Mouse (Mus musculus): ENCODE results near the gene Sh3pxd2a. TPM values are rescaled to one million over a fixed set of nuclear protein-coding genes. Genes with fewer than 3 reads are reported as not detected.
A peak's percentile ranks its signal among the peaks of the same experiment; 100 is the strongest.

Gene Sh3pxd2a
- total and polyA plus RNA-seq, 2 experiments from 2014 or later, result 3.4 to 47.2 TPM

DNA sequence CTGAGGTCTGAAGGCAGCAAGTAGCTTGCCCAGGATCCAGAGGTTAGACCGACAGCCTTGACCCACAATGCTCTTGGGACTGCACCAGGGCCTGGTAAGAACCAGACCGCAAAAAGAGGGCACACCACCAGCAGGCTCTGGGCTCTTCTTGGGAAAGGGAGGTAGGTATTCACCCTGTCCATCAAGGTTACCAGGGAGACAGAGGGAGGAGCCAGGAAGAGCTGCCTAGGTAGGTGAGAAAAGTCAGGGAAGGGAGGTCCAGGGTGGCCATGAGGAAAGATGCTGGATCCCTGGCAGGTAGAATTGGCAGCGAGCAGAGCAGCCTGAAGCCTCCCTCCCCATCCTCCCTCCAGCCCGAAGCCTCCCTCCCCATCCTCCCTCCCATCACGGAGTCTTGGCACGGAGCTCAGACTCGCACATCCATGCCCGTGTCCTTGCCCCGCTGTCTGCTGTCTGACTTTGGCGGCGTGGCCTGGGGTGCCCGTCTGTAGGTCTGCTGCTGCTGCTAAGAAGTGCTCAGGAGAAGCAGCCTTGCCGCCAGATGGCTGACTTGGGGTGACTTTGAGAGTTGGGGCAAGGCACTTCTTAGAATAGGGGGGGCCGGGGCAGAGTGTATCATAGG is 115.7 kb downstream of the Sh3pxd2a start:
- ATAC-seq (ENCODE audit: insufficient read depth, low read depth) (peak; percentile 28; the same call in 1 of the 2 replicates), DNase-seq (ENCODE audit: low spot score) (no peak)
- no peaks in the 10 kb centered on the region for H3K27me3 ChIP-seq (ENCODE audit: control insufficient read depth, insufficient read depth, low read length)
- WGBS, result 59% methylated on average over 14 of the region's 14 CpGs
- no peak overlapping the region for H3K4me3 ChIP-seq (ENCODE audit: low read depth, low read length)
- no peak overlapping the region for H3K27ac ChIP-seq (ENCODE audit: low read depth)
- H3K9ac ChIP-seq (replicated peaks; ENCODE audit: low read depth, low read length), result no peak overlapping the region
- 0 out of 2 replicates have a peak, but pooled peaks cover 14% of the 10 kb centered on the region for H3K4me1 ChIP-seq (ENCODE audit: control insufficient read depth, insufficient read depth)
- no peak overlapping the region for H3K4me2 ChIP-seq (ENCODE audit: low read depth, low read length)
- H3K36me3 ChIP-seq (replicated peaks; ENCODE audit: control insufficient read depth, insufficient read depth, low read length), result 0 out of 2 replicates have a peak, but pooled peaks cover 7% of the 10 kb centered on the region
- TF ChIP-seq EP300 (IDR thresholded peaks at IDR 0.05; ENCODE audit: low read depth) (no peak), CTCF (IDR thresholded peaks at IDR 0.05; ENCODE audit: low read depth) (no peak)
- no peaks in the 10 kb centered on the region for H3K9me3 ChIP-seq (replicated peaks; ENCODE audit: control insufficient read depth, low read length)

DNA sequence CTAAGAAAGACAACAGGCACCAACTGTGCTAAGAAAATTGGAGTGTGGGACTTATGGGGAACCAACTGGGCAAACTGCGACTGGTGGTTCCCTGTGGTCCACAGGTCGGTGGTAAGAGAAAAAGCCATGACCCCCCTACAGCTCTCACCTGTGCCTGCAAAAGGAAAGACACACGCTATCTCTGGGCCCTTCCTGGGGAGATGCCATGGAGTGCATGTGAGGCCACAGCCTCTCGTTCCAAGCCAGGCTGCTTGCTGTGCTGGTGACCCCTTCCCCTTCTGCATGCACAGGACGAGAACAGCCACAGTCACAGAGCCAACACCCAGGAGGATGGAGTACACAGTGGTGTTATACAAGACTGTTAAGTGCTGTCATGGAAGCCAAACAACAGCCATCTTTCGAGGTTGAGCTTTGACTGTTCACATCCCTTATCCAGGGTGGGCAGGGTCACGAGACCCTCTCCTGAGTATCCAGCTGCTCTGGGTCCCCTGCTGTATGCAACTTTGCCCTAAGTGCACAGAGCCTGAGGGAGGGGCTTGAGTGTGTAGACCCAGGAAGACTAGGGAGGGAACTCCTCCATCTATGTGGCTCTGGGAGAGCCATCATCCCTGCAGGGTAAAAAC is 117.1 kb downstream of the Sh3pxd2a start:
- no peak overlapping the region for H3K9ac ChIP-seq (replicated peaks; ENCODE audit: low read depth, low read length)
- TF ChIP-seq CTCF (IDR thresholded peaks at IDR 0.05; ENCODE audit: low read depth) (no peak), EP300 (IDR thresholded peaks at IDR 0.05; ENCODE audit: low read depth) (no peak)
- ATAC-seq (ENCODE audit: insufficient read depth, low read depth), result no peak; the same call in 1 of the 2 replicates
- H3K4me3 ChIP-seq (ENCODE audit: low read depth, low read length), result no peak overlapping the region
- 0 out of 2 replicates have a peak, but pooled peaks cover 17% of the 10 kb centered on the region for H3K4me1 ChIP-seq (ENCODE audit: control insufficient read depth, insufficient read depth)
- H3K9me3 ChIP-seq (replicated peaks; ENCODE audit: control insufficient read depth, low read length), result no peaks in the 10 kb centered on the region
- no peaks in the 10 kb centered on the region for H3K27me3 ChIP-seq (ENCODE audit: control insufficient read depth, insufficient read depth, low read length)
- no peak overlapping the region for H3K27ac ChIP-seq (ENCODE audit: low read depth)
- H3K36me3 ChIP-seq (replicated peaks; ENCODE audit: control insufficient read depth, insufficient read depth, low read length), result 0 out of 2 replicates have a peak, but pooled peaks cover 7% of the 10 kb centered on the region
- no peak overlapping the region for H3K4me2 ChIP-seq (ENCODE audit: low read depth, low read length)
- no peak for DNase-seq (ENCODE audit: low spot score)
- 58% methylated on average over 7 of the region's 7 CpGs for WGBS

DNA sequence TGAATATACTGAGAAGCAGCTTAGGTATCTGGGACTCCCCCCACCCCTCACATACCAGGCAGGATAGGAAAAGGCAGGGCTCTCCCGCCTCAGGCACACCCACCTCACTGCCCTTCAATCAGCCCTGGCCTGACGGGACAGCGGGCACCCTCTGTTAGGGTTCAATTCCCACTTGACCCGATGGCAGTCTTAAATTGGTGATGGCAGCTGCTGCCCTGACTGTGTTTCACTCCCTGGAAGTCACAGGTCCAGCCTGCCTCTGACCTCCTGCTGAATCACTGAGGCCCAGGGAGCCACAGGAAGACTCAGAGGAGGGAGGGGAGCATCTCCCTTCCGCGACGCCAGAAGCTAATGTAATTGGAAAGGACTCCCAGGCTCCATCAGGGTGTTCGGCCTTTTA is 117.6 kb downstream of the Sh3pxd2a start:
- Histone ChIP-seq H3K27ac (ENCODE audit: low read depth) (no peak overlapping the region), H3K4me1 (ENCODE audit: control insufficient read depth, insufficient read depth) (0 out of 2 replicates have a peak, but pooled peaks cover 17% of the 10 kb centered on the region), H3K9ac (replicated peaks; ENCODE audit: low read depth, low read length) (no peak overlapping the region), H3K9me3 (replicated peaks; ENCODE audit: control insufficient read depth, low read length) (no peaks in the 10 kb centered on the region), H3K27me3 (ENCODE audit: control insufficient read depth, insufficient read depth, low read length) (no peaks in the 10 kb centered on the region), H3K36me3 (replicated peaks; ENCODE audit: control insufficient read depth, insufficient read depth, low read length) (0 out of 2 replicates have a peak, but pooled peaks cover 7% of the 10 kb centered on the region), H3K4me2 (ENCODE audit: low read depth, low read length) (no peak overlapping the region), H3K4me3 (ENCODE audit: low read depth, low read length) (no peak overlapping the region)
- TF ChIP-seq CTCF (IDR thresholded peaks at IDR 0.05; ENCODE audit: low read depth), result no peak
- TF ChIP-seq EP300 (IDR thresholded peaks at IDR 0.05; ENCODE audit: low read depth), result no peak
- ATAC-seq (ENCODE audit: insufficient read depth, low read depth) (peak; percentile 38; the same call in 1 of the 2 replicates), DNase-seq (ENCODE audit: low spot score) (peak; percentile 34)
- 42% methylated on average over 8 of the region's 8 CpGs for WGBS

DNA sequence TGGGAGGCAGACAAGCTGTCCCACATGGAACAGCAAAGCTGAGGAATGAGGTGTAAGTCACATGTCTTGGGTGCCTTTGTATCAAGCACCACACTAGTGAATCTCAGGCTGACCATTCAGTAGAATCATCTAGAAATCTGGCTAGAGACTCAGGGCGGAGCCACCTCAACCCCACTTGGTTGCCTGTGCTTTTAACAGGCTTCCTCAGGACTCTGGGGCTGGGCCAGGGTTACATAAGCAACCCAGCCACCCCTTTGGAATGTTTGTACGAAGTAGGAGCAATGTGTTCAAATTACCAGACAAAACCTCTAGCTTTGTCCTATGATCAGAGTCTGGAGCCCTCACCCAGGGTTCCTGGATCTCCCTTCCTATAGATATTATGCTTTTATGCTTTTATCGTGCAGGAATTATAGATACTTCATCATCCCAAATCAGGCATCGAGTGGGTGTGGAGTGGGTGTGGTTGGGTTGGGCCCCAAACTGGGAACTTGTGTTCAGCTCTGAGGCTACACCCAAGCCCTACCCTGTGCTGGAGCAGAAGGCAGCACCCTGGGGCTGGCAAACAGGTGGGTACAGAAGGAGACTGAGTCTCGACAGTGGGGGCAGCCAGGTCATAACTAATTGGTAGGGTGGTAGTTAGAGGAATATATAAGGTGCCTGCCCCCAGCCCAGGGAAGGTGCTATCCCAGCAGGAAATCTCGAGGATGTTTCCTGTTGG is 118.2 kb downstream of the Sh3pxd2a start:
- no peak for ATAC-seq (ENCODE audit: insufficient read depth, low read depth)
- no peak for TF ChIP-seq CTCF (IDR thresholded peaks at IDR 0.05; ENCODE audit: low read depth)
- TF ChIP-seq EP300 (IDR thresholded peaks at IDR 0.05; ENCODE audit: low read depth), result no peak
- no peak overlapping the region for H3K4me3 ChIP-seq (ENCODE audit: low read depth, low read length)
- H3K27ac ChIP-seq (ENCODE audit: low read depth), result 0 out of 2 replicates have a peak overlapping the region, but pooled peaks have one; percentile 5
- WGBS, result 64% methylated on average over 6 of the region's 6 CpGs
- 0 out of 2 replicates have a peak, but pooled peaks cover 4% of the 10 kb centered on the region for H3K36me3 ChIP-seq (replicated peaks; ENCODE audit: control insufficient read depth, insufficient read depth, low read length)
- H3K9ac ChIP-seq (replicated peaks; ENCODE audit: low read depth, low read length), result no peak overlapping the region
- no peak for DNase-seq (ENCODE audit: low spot score)
- H3K27me3 ChIP-seq (ENCODE audit: control insufficient read depth, insufficient read depth, low read length), result no peaks in the 10 kb centered on the region
- no peak overlapping the region for H3K4me2 ChIP-seq (ENCODE audit: low read depth, low read length)
- 0 out of 2 replicates have a peak, but pooled peaks cover 17% of the 10 kb centered on the region for H3K4me1 ChIP-seq (ENCODE audit: control insufficient read depth, insufficient read depth)
- H3K9me3 ChIP-seq (replicated peaks; ENCODE audit: control insufficient read depth, low read length), result no peaks in the 10 kb centered on the region

DNA sequence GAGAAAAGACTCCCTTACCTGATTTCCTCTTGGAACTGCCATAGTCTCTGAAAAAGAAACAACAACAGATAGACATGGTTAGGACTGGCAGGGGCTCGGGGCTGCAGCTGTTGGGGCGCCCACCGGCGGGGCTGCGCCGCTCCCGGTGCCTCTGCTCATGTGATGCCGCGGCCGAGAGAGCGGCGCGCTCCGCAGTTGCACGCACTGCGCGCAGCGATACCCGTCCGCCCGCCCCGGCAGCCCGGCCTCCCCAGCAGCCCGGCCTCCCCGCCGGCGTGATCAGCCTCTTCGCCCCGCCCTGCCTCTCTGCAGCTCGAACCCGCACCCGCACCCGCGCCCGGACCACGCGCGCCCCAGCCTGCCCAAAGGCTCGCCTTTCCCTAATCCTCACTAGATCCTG is 120.8 kb downstream of the Sh3pxd2a start:
- Histone ChIP-seq H3K27ac (ENCODE audit: low read depth) (no peak overlapping the region), H3K9ac (replicated peaks; ENCODE audit: low read depth, low read length) (no peak overlapping the region; the same call in 1 of the 2 replicates), H3K9me3 (replicated peaks; ENCODE audit: control insufficient read depth, low read length) (no peaks in the 10 kb centered on the region), H3K36me3 (replicated peaks; ENCODE audit: control insufficient read depth, insufficient read depth, low read length) (no peaks in the 10 kb centered on the region), H3K27me3 (ENCODE audit: control insufficient read depth, insufficient read depth, low read length) (no peaks in the 10 kb centered on the region), H3K4me1 (ENCODE audit: control insufficient read depth, insufficient read depth) (0 out of 2 replicates have a peak, but pooled peaks cover 23% of the 10 kb centered on the region), H3K4me2 (ENCODE audit: low read depth, low read length) (peak overlapping the region; percentile 69), H3K4me3 (ENCODE audit: low read depth, low read length) (peak overlapping the region; percentile 32)
- ATAC-seq (ENCODE audit: insufficient read depth, low read depth) (no peak), DNase-seq (ENCODE audit: low spot score) (peak; percentile 22)
- 11% methylated on average over 39 of the region's 39 CpGs for whole genome bisulfite sequencing
- TF ChIP-seq CTCF (IDR thresholded peaks at IDR 0.05; ENCODE audit: low read depth) (no peak), EP300 (IDR thresholded peaks at IDR 0.05; ENCODE audit: low read depth) (no peak)

Data from heart, postnatal 0 days (tissue).